Mouse (Mus musculus) testis, postnatal 14 days (tissue): ENCODE measurements around the gene Irx4.

Experiments
- DNase-seq: peaks from one replicate; pipeline ENCODE4 v3.0.0; 2021; ENCODE audit warnings: low spot score

Gene Irx4

DNA sequence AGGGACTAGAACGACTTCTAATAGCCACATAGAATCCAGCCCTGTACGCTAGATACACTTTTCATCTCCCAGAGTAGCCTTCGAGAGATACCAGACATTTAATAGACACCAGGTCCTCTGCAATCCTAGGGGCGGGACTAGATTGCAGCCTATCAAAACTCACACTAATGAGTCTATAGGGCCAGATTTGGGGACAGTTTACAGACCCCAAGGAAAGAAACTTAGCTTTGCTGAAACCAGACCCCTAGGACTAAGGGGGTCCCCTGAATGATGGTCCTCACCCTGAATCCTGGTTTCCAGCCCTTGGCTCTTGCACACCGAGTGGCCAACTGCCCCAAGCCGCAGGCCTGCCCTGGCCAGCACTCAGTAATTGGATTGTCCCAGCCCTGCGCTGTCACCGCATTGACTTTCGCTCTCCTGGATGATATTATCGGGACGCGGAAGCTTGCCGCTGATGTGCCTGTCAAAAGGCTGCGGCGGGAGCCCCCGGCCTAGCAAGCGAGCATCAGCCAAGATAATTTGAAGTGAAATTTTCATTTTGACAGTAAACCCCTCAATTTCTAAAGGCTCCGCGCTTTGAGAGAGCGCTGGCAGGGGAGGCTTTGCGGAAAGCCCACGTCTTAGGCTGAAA, 10.3 kb downstream of the Irx4 start:
- DNase-seq: no peak

DNA sequence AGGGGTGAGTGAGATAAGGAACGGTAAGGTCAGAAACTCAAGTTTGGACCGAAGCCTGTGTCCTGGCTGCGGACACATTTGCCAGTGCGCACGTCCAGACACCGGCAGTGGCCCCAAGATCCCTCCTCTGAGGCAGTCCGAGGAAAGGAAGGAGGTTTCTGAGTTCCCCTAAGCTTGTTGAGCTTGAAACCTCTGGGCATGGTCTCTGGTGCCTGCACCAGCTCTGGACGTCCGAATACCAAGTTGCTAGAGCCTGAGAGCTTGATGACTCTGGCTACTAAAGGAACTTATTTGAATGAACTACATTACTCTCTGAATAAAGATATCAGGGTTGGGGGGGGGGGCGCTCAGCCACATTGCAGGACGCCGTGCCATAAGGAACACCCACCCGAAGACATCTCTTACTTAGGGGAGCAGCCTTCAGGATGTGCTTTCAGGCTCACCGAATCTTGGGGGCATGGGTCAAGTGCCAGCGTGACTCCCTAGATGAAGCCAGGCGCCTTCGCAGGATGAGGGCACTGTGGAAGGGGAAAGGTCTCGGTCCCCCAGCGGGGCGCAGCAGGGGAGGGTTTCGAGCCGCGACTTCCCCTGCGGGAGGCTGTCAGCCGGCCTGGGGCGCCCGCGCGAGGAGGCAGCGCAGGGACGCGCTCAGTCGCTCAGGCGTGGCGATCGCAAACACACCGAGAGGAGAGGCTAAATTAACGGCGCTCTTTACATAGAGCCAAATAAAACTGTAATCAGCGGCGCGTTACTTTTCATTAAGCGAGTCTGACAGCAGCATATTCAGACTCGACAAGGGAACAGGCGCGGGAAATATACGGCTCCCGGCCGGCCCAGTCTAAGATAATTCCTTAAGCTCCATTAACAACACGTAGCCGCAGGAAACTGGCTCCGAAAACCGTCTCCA, 11.3 kb downstream of the Irx4 start:
- no peak for DNase-seq

DNA sequence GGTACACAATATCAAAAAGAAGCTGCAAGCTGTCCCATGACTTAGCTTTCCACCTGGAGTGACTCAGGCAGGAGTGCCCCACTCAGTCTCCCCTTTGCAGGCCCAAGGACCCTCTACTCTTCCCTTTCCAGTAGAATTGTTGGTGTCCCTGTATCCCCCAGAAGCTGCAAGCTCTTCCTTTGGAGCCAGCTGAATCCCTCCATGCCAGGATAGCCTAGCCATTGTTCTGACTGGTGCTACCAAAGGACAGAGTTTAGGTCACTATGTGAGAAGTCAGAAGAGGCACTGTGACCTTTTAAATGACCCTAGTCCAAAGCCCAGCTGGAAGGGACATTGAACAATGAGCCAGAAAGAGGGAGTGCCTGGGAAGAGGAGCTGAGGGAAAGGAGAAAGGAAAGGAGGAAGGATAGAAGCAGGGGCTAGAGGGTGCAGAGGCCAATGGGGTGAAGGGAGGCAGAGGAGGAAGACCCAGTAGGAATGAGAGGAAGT, 12.6 kb downstream of the Irx4 start:
- no peak for DNase-seq

DNA sequence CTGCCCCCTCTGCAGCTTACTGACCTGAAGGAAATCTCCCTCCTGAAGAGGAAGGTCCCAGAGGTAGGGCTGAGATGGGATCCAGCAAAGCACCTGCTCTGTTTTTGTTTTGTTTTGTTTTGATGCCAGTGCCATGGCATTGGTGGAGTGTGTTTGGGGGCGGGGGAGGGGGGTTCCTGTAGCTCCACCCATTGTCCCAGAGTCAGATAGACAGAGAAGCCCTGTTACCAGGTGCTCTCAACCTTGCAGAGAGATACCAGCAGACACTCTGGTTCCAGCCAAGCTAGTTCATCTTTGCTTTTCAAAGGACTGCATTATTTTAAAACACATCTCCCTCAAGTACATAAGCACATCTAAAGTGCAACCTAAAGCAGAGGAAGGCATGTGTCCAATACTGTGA, 13.3 kb downstream of the Irx4 start:
- no peak for DNase-seq

DNA sequence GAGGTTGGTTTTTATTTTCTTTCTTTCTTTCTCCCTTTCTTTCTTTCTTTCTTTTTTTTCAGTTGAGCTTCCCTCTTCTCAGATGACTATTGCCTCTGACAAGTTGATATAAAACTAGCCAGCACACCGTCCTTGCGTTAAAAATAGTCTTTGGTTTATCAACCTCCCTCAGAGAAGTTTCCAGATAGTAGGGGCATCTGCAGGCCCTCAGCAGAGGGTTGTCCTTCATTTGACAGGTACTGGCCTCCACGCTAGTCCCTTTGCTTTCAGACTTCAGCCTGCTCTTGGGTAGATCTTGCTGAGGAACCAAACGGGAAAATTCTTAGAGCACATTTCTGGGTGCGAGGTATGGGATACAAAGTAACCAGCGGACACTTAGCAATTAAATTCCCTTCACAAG, 17.1 kb downstream of the Irx4 start:
- no peak for DNase-seq

DNA sequence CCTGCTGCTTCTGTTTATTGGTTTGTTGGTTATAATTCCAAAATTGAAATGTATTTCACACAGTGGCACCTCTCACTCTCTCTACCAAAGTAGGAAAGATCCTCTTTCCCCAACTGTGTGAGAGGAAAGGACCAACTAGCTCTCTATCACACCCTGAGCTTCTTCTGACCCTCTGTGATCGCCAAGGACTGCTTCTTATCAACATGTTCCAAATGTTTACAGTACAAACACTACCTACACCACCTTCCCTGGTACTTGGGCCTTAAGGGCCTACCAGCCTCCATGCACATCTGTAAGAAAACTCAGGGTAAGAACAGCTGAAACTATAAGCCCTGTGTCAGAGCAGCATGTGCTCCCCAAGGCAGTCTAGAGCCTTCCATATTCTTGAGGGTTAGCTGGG, 17.5 kb downstream of the Irx4 start:
- no peak for DNase-seq

DNA sequence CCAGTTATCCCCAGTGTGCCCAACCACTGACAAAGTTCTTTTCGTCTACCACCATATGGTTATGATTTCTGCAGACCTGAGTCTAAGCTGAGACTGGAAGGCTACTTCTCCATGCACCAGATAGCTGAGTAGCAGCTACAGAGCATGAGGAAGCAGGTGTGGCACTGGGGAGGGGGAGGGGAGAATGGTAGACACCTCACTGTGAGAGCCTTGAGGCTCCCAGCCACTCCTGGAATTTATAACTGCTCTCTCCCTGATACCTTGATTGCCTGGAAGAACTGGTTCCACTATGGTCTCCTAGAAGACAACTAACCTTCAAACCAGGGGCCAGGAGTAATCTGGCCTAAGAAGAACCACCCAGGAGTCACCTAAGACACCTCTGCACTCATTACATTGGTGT, 18.9 kb downstream of the Irx4 start:
- no peak for DNase-seq

DNA sequence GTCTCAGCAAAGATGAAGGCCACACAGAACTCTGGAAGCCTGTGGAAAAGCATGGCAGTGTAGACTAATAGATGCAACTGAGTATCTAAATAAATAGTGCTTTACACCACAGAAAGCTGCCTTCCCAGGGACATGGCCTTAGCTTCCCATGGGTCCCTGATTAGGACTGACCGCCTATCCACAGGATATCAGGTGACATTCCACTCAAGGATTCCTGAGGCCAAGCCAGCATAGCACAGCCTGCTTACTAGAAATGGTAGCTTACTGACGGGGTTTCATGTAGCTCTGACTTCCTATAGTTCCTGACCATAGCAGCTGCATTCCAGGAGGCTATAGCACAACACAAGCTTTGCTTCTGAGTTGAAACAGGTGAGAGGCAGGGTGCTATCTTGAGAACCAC, 22.1 kb downstream of the Irx4 start:
- no peak for DNase-seq

DNA sequence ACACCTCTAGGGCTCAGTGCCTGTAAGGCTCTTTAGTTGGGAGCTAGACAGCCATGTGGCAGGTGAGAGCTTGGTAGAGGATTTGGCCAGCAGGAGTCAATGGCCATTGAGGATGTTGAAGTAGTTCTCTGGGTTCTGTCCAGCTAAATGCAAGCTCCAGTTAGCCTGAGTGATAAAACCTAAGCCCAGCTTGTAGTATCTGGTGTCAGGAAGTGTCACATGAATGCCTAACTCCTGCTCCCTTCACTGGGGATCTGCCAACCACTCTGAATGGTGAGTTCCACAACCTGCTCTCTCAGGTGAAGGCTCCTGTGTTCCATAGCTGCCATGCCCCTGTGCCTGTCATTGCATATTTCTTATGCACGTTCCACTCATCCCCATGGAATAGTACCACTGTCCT, 23.3 kb downstream of the Irx4 start:
- no peak for DNase-seq

DNA sequence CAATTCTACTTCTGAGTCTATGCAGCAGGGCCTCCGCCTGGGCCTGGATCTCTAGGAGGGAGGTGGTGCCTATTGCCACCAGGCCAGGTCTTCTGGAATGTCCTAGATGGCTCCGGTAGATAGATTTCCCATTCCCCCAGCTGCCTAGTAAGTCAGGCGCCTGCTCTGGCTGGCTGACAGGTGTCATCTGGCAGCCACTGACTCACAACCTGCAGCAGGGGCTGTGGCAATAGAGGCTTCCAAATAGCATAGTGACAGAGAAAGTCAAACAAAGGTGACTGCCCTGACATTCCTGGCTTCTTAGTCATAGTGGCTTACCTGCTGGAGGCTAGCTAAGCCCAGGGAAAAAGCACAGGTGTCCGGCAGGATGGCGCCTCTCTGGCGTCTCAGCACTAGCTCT, 29.9 kb downstream of the Irx4 start:
- DNase-seq: no peak

DNA sequence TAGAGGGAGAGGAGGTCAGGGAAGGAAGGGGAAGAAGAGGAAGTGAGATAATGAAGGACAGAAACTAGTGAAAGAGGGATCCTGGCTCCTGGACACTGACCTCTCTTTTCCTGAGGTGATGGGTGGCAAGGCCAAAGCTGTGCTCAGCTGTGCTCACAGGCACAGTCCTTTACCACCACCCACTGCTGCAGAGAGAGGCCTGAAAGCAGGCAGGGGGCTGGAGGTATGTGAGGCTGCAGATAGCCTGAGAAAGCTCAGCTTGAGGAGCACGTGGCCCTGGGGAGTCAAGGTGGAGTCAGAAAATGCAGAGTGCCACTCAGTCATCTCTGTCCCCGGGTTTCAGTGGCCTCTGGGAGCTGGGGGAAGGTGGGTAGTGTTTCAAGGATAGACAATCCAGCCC, 30.8 kb downstream of the Irx4 start:
- no peak for DNase-seq

DNA sequence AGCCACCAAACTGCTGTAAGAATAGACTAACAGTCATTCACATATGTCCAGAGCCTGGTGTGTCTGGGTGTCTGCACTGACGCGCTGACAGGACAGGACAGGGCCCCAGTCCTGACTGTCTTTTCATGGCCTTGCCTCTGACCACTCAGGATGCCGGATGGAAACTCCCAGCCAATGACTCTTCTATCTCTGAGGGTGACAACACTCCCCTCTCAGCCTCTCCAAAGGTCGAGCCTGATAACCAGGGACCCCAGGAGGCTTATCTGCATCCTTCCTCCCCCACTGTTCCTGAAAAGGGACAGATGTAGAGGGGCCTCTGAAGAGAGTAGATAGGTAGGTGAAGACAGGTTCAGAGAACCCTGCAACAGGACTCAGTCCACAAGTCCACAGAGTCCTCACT, 38.4 kb downstream of the Irx4 start:
- DNase-seq: no peak

DNA sequence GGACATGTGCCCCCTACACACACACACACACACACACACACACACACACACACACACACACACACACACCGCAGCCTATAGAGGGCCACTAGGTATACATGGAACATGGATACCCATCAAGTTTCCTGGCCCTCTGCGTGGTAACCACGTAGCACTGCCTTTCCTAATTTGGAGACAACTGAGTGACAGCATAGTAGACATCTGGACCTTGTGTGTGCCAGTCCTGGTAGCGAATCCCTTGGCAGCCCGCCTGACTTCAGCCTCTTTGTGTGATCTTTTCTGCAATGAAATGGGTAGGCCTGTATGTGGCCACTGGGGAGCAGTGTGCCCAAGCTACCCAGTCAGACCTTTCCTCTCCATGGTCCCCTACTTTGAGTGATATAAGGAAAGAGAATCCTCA, 39.0 kb downstream of the Irx4 start:
- DNase-seq: no peak

DNA sequence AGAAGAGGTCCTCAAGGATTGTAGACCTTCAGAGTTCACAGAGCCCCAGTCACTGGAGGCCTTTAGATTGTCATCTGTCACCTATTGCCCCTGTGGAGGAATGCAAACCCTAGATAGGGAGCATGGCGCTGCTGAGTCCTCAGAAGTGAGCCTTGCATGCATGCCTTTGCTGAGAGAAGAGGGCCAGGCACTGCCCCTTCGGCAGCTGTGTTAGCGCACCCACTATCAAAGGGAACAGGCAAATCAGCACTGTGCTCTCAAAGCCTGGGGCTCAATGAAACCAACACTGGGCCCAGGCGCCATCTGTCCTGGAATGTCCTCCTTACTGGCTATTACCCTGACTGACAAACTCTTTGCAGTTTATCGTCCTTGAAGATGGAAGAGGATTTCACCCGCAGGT, 44.5 kb downstream of the Irx4 start:
- DNase-seq: no peak

DNA sequence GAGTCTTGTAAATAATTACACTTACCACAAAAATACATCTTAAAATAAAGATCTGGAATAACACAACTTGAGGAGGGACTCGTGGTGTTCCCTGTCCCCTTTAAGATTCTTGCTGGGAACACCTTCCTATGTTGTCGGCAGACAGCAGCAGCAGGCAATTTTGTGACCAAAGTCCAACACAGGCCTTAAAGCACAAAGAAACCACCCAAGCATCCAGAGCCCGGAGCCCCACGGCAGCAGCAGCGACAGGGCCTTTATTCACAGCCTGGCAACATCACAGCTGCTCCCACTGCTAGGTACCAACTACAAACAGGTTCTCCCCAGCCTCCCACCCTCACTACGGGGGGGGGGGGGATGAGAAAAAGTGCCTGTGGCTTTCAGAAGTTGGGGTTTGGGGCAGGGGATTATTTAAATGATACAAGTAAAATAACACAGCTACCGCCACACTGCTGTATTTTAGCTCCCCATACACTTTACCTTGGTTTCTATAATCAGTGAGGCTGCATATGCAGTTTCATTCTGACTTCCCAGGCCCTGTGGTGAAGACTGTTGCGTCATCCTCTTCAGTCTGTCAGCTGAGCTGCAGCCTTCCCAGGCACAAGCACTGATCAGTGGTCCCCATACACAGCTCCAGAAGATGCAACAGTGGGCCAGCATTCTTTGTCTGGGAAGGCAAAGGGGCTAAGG, 45.3 kb downstream of the Irx4 start:
- no peak for DNase-seq

DNA sequence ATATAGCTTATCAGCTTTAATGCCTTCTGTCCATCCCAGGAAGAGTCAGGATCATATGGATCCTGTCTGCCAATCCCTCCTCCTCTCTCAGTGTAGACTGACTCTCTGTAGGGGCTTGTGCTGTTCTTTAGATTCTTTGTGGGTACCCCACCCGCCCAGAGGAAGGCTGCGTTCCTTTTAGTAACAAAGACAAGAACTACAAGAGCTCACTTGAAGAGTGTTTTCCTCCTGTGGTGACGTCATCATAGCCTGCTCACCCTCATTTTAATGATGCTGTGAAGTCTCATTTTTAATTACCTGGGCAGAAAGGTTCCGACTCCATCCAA, 45.8 kb downstream of the Irx4 start:
- DNase-seq: no peak

DNA sequence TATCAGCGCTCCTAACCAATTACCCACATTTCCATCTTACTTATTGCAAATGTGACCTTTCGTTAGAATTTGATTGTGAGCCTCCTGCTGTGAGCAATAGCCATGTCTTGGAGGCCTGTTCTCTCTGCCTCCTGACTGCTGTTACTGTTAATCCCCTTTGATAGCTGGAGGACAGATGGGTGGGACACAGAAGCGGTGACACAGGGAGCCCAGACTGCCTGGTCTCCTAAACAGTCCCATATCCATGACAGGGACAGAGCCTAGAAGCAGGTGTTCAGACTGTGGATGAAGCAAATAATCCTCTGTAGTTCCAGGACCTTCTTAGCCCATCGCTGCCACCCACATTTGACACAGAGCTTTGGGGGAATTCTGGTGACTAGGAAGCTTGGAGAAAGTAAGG, 46.2 kb downstream of the Irx4 start:
- DNase-seq: no peak

DNA sequence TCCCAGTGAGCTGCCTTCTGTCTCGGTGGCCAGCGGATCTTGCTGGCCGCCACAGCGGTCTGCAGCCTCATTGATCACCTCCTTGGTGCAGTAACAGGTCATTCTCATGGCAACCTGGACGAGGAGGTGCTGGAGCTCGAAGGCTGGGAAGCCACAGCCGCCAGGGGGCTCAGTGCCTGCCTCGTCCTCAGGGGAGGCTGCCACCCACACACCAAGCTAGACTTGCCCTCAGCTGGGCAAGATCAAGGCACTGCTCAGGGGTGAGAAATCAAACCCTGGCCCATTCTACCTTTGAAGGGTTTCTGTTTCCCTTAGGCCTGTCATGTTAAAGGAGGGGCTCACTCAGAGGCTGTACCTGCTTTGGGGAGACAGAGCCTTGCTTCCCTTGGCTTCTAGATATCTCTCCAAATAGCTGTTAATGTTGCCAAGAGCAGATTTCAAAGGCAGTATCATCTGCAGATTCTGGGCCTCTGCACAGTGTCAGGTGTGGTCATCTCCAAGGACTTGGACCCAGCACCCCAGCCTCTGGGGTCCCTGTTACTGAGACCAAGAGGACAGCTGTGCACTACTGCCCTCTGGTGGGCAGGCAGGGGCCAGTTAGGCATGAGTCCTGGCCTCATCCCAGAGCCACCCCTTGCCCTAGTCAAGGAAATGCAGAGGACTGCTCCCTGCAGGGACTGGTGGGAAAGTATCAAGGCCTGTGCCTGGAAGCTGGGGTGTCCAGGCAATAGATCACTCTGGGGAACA, 50.1 kb downstream of the Irx4 start:
- no peak for DNase-seq
